In genomic region chr2:20909404-20909803, GRCm38 (mm10) we compare ENCODE assay signal across 27 mouse cellular contexts. TPM values are rescaled to one million over a fixed set of nuclear protein-coding genes. Genes with fewer than 3 reads are reported as not detected.
A peak's percentile ranks its signal among the peaks of the same experiment; 100 is the strongest.
DNase-seq lines count a peak whose midpoint lies in the region; ATAC-seq and TF ChIP-seq lines count a peak whose summit lies in the region.
"Had no signal": no experiment of that assay in that cellular context is flagged by ENCODE, and none has a peak within 500 bp of the region (broad histone marks: within the 10 kb centered on the region; RNA-seq: fewer than 3 reads in every experiment).

No protein-coding gene starts in this region.

- TF ChIP-seq CTCF in heart, adult 2 months (IDR thresholded peaks at IDR 0.05): no peak
- no peak for TF ChIP-seq CTCF in intestine, postnatal 0 days (IDR thresholded peaks at IDR 0.05; ENCODE audit: low read depth)

- peaks cover 1% of the 10 kb centered on the region; the same call in 1 of the 2 replicates for H3K79me2 ChIP-seq in heart, adult 2 months (replicated peaks; ENCODE audit: control insufficient read depth, insufficient read depth, low read length)

- TF ChIP-seq POLR2A in heart, adult 2 months (IDR thresholded peaks at IDR 0.05; ENCODE audit: insufficient read depth, low read depth, low read length): no peak

- ATAC-seq in heart, embryonic 16.5 days (replicated peaks; ENCODE audit: extremely low read depth, insufficient read depth, low FRiP score): peak; percentile 85
- no peak for ATAC-seq in intestine, postnatal 0 days
- ATAC-seq: forebrain, embryonic 15.5 days; hindbrain, embryonic 16.5 days; intestine, embryonic 15.5 days; midbrain, embryonic 15.5 days had no signal

- WGBS in heart, adult 2 months: 25% methylated on average over 7 of the region's 7 CpGs
- WGBS in heart, embryonic 10.5 days: 23% methylated on average over 7 of the region's 7 CpGs
- WGBS in heart, embryonic 16.5 days: 14% methylated on average over 7 of the region's 7 CpGs
- 47% methylated on average over 7 of the region's 7 CpGs for WGBS in intestine, postnatal 0 days

- intact Hi-C loops in heart, postnatal 14 days (cut with DNase I): loop anchor here (5.0 kb wide), 1 partner anchor 38 kb away; no protein-coding TSS in a partner anchor
- intact Hi-C loops in heart, adult 2 months (cut with DNase I): no loop called here
- intact Hi-C loops in left cerebral cortex, postnatal 10 days (cut with DNase I): loop anchor here (10.0 kb wide), 1 partner anchor 1005 kb away; no protein-coding TSS in a partner anchor

- 0 out of 2 replicates have a peak overlapping the region, but pooled peaks have one; percentile 44 for H3K9ac ChIP-seq in heart, adult 2 months (ENCODE audit: low read depth, low read length)
- no peak overlapping the region for H3K9ac ChIP-seq in heart, embryonic 16.5 days (ENCODE audit: low read length)
- H3K9ac ChIP-seq in intestine, postnatal 0 days (ENCODE audit: low read depth, low read length): no peak overlapping the region
- H3K9ac ChIP-seq: forebrain, embryonic 15.5 days; intestine, embryonic 15.5 days; kidney, embryonic 15.5 days; limb, embryonic 12.5 days; liver, embryonic 13.5 days; lung, embryonic 14.5 days; midbrain, embryonic 15.5 days; neural tube, embryonic 13.5 days had no signal

- peak overlapping the region; percentile 29 for H3K4me2 ChIP-seq in heart, embryonic 16.5 days (ENCODE audit: low read depth, low read length)
- H3K4me2 ChIP-seq in intestine, postnatal 0 days (replicated peaks; ENCODE audit: low read depth): no peak overlapping the region
- H3K4me2 ChIP-seq: forebrain, embryonic 15.5 days; intestine, embryonic 15.5 days; kidney, embryonic 15.5 days; limb, embryonic 12.5 days; liver, embryonic 13.5 days; lung, embryonic 14.5 days; midbrain, embryonic 15.5 days; neural tube, embryonic 13.5 days had no signal

- H3K27me3 ChIP-seq in heart, adult 2 months (ENCODE audit: control insufficient read depth, insufficient read depth, low read length): no peaks in the 10 kb centered on the region
- H3K27me3 ChIP-seq in heart, embryonic 10.5 days (ENCODE audit: insufficient read depth, poor library complexity, severe bottlenecking): no peaks in the 10 kb centered on the region
- no peaks in the 10 kb centered on the region for H3K27me3 ChIP-seq in heart, embryonic 16.5 days (ENCODE audit: control insufficient read depth, insufficient read depth, low read length)
- H3K27me3 ChIP-seq in intestine, postnatal 0 days (replicated peaks; ENCODE audit: control insufficient read depth, insufficient read depth, low read length): no peaks in the 10 kb centered on the region
- H3K27me3 ChIP-seq: forebrain, embryonic 15.5 days; intestine, embryonic 15.5 days; kidney, embryonic 15.5 days; limb, embryonic 12.5 days; liver, embryonic 13.5 days; megakaryocyte, embryonic 14.5 days; midbrain, embryonic 15.5 days; neural tube, embryonic 13.5 days had no signal

- peak; percentile 94 for DNase-seq in heart, adult 11 months
- DNase-seq in heart, postnatal 14 days: no peak
- DNase-seq in heart, adult 2 months: peak; percentile 52 to 58
- peak; percentile 80 for DNase-seq in heart, embryonic 10.5 days (ENCODE audit: low spot score)
- DNase-seq in left cerebral cortex, postnatal 10 days (ENCODE audit: extremely low spot score in 1 of 2, low spot score in 2 of 2): no peak
- no peak for DNase-seq in left cerebral cortex, adult 8-10 months (ENCODE audit: low spot score in 2 of 2)
- DNase-seq: adrenal gland, postnatal 25 days; B cell, adult 2 months; cerebellum, adult 9-11 months; gastrocnemius, postnatal 25 days; kidney, postnatal 36 days; layer of hippocampus, adult 9-11 months; liver, embryonic 13.5 days; lung, embryonic 14.5 days; lung, postnatal 36 days; thymus, postnatal 14 days had no signal

- peaks cover 10% of the 10 kb centered on the region for H3K4me1 ChIP-seq in heart, adult 2 months (ENCODE audit: control insufficient read depth, insufficient read depth, low read length)
- peaks cover 22% of the 10 kb centered on the region for H3K4me1 ChIP-seq in heart, embryonic 10.5 days
- peaks cover 24% of the 10 kb centered on the region for H3K4me1 ChIP-seq in heart, embryonic 16.5 days (ENCODE audit: control insufficient read depth, insufficient read depth, low read length)
- H3K4me1 ChIP-seq in intestine, postnatal 0 days (replicated peaks; ENCODE audit: control insufficient read depth, insufficient read depth, low read length): no peaks in the 10 kb centered on the region
- H3K4me1 ChIP-seq: embryonic facial prominence, embryonic 10.5 days; intestine, embryonic 15.5 days; kidney, embryonic 15.5 days; limb, embryonic 12.5 days; midbrain, embryonic 15.5 days; neural tube, embryonic 13.5 days had no signal

- H3K27ac ChIP-seq in heart, adult 2 months: peak overlapping the region; percentile 86
- H3K27ac ChIP-seq in heart, embryonic 10.5 days: peak overlapping the region; percentile 67; the same call in 1 of the 2 replicates
- H3K27ac ChIP-seq in heart, embryonic 16.5 days (ENCODE audit: low read length): peak overlapping the region; percentile 81
- H3K27ac ChIP-seq in intestine, postnatal 0 days (ENCODE audit: low read depth, low read length): no peak overlapping the region
- H3K27ac ChIP-seq: embryonic facial prominence, embryonic 10.5 days; forebrain, embryonic 15.5 days; intestine, embryonic 15.5 days; kidney, embryonic 15.5 days; limb, embryonic 12.5 days; liver, embryonic 13.5 days; midbrain, embryonic 15.5 days; neural tube, embryonic 13.5 days had no signal

- peak; percentile 87 for TF ChIP-seq EP300 in heart, adult 2 months (IDR thresholded peaks at IDR 0.05; ENCODE audit: insufficient read depth, low read depth, low read length)

- H3K4me3 ChIP-seq in heart, adult 2 months: peak overlapping the region; percentile 15; the same call in 1 of the 2 replicates
- H3K4me3 ChIP-seq in heart, embryonic 10.5 days: no peak overlapping the region
- no peak overlapping the region for H3K4me3 ChIP-seq in heart, embryonic 16.5 days (ENCODE audit: low read length)
- H3K4me3 ChIP-seq in intestine, postnatal 0 days (ENCODE audit: low read depth, low read length): no peak overlapping the region
- H3K4me3 ChIP-seq: embryonic facial prominence, embryonic 10.5 days; forebrain, embryonic 15.5 days; intestine, embryonic 15.5 days; kidney, embryonic 15.5 days; limb, embryonic 12.5 days; liver, embryonic 13.5 days; megakaryocyte, embryonic 14.5 days; midbrain, embryonic 15.5 days; neural tube, embryonic 13.5 days had no signal

- H3K9me3 ChIP-seq in heart, embryonic 10.5 days: no peaks in the 10 kb centered on the region
- H3K9me3 ChIP-seq in heart, embryonic 16.5 days (replicated peaks; ENCODE audit: control insufficient read depth, low read length): no peaks in the 10 kb centered on the region
- no peaks in the 10 kb centered on the region for H3K9me3 ChIP-seq in intestine, postnatal 0 days (ENCODE audit: control insufficient read depth)
- H3K9me3 ChIP-seq: embryonic facial prominence, embryonic 10.5 days; forebrain, embryonic 15.5 days; intestine, embryonic 15.5 days; kidney, embryonic 15.5 days; limb, embryonic 12.5 days; liver, embryonic 13.5 days; megakaryocyte, embryonic 14.5 days; midbrain, embryonic 15.5 days; neural tube, embryonic 13.5 days had no signal

- peaks cover 19% of the 10 kb centered on the region for H3K36me3 ChIP-seq in heart, adult 2 months (ENCODE audit: control insufficient read depth, insufficient read depth, low read length)
- peaks cover 13% of the 10 kb centered on the region for H3K36me3 ChIP-seq in heart, embryonic 10.5 days
- peaks cover 11% of the 10 kb centered on the region for H3K36me3 ChIP-seq in heart, embryonic 16.5 days (ENCODE audit: control insufficient read depth, insufficient read depth)
- peaks cover 12% of the 10 kb centered on the region; the same call in 1 of the 2 replicates for H3K36me3 ChIP-seq in intestine, postnatal 0 days (ENCODE audit: control insufficient read depth, insufficient read depth)
- H3K36me3 ChIP-seq: intestine, embryonic 15.5 days had no signal

RNA-seq across cellular contexts. Expression of gene Arhgap21, which starts 59.3 kb away (rescaled TPM):
- total RNA-seq in heart, postnatal 14 days (2021): 10 to 100 TPM; 84.5 to 91.7 TPM
- total RNA-seq in heart, adult 2 months (2021): 10 to 100 TPM; 65.2 to 74.5 TPM
- 18.1 and 27.9 TPM in 2 replicates for polyA plus RNA-seq in heart, adult 2 months (2012; rRNA removed)
- 15.2 and 18.7 TPM in 2 replicates for polyA plus RNA-seq in heart, embryonic 10.5 days (2016; fragmentation: Nextera tagmentation; extraction: Ambion mirVana)
- polyA plus RNA-seq in heart, embryonic 16.5 days (2015; fragmentation: Nextera tagmentation; extraction: Ambion mirVana): 14.8 and 18.6 TPM in 2 replicates
- 100 to 1,000 TPM; 204 to 212 TPM for total RNA-seq in left cerebral cortex, postnatal 10 days (2021)
- 100 to 1,000 TPM; 218 to 248 (median 233) TPM for total RNA-seq in left cerebral cortex, adult 8-10 months (2022)
- polyA plus RNA-seq in intestine, postnatal 0 days (2015; fragmentation: Nextera tagmentation; extraction: Ambion mirVana): 6.5 and 6.9 TPM in 2 replicates

Comparison
In these comparisons a context has a peak if more than half of its experiments do, and no peak if none do; other contexts are left out.
1. DNase-seq: peak in heart, adult 11 months (single experiment), heart, adult 2 months (2 of 2) and heart, embryonic 10.5 days (single experiment); none in heart, postnatal 14 days (0 of 2), left cerebral cortex, postnatal 10 days (0 of 2) and left cerebral cortex, adult 8-10 months (0 of 2).